Mouse (Mus musculus): Measurements from ENCODE around the gene Rtn4rl1.

Rtn4rl1 gene

DNA sequence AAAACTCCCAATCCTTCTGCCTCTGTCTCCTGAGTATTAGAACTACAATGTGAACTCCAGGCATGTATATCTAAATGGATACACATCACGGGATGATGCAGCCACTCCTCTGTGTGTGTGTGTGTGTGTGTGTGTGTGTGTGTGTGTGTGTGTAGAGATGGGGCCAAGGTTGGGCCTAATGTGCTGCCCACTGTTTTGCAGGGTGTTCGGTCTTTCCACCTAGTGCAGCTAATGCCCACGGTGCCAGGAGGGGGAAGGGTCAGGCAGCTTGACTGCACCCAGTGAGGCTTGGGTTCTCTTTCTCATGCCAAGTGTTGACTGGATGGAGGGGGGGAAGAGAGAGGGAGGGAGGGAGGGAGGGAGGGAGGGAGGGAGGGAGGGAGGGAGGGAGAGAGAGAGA lies 19.3 kb downstream of the Rtn4rl1 start:
- DNase-seq (ENCODE audit: low spot score in 2 of 2): no peak

DNA sequence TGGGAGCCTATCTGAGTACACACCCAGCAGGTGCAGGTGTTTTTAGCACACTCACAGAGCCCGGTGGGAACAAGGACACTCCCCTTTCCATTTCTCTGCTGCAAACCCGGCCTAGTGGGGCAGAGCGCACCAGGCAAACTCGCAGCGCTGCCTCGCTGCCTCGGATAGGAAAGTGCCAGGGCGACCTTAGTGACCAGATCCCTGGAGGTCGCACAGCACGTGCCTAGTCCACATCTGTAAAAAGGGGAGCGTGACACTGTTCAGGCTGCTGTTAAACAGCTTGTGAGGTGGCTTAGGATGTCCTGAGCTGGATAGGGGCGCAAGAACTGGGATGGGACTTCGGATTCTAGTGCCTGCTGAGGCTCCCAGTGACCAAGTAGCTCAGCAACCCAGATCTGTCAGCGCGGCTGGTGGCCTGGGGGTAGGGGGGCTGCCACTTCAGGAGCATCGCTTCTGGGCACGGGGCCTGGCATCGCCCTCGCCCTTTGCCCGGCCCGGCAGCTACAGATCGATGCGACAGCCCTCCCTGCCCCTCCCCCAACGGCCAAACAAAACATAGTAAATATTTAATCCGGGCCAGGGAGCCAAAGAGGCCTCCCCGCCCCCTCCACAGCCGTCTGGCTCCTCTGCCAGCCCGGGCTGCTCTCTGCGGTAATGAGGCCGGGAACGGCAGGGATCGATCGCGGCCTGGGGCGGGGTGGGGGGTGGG lies 19.9 kb downstream of the Rtn4rl1 start:
- no peak for DNase-seq (ENCODE audit: low spot score in 2 of 2)

DNA sequence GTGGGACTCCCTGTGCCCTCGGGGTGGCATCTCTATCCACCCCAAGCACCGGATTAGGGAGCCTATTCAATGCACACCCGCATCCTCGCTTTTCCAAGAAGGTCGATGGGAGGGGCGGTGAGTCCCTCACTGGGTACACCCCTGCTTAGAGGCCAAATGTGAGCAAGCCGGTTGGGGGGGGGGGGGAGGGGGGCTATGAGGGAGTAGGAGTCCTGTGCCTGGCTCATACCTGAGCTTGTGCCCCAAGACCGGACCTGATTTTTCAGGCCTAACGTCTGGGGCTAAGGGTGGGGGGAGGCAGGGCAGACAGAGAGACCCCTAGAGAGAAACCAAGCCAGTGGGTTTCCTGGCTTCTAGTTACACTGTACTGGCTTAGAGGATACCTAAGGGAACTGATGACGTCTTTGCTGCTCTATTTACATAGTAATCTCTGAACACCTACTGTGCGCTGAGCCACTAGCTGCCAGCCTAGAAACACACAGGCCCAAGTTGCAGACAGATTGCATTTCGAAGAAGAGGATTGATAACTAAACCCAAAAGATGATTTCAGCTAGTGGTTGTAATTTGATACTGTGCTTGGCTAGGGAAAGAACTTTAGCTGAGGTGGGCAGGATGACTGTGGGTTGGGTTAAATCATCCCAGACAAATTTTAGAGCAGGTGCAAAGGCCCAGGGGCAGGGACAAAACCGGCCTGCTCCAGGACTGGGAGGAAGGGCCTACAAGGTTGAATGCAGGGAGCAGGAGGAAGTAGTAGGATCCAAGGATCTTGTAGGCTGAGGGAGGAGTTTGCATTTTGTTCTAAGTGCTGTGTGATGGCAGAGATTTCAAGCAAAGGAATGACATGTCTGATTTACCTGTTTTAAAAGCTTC lies 20.7 kb downstream of the Rtn4rl1 start:
- DNase-seq (ENCODE audit: low spot score in 2 of 2): no peak

DNA sequence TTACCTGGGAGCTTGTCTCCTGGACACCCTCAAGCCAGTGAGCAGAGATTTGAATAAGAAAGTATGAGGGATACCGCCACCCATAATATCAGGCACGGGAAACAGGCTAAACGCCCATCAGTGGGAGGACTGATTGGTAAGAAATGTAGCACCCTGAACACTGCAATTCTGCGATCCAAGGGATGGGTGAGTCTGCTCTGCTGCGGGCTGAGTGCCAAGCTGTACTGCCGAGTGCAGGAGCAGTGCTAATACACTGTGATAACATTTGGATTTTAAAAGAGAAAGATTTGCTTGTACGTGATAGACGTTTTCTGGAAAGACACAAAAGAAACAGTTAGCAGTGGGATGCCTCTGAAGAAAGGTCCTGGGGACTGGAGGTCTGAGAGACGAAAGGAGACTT lies 26.5 kb downstream of the Rtn4rl1 start:
- DNase-seq (ENCODE audit: low spot score in 2 of 2): peak in 1 of 2 experiments; percentile 63

DNA sequence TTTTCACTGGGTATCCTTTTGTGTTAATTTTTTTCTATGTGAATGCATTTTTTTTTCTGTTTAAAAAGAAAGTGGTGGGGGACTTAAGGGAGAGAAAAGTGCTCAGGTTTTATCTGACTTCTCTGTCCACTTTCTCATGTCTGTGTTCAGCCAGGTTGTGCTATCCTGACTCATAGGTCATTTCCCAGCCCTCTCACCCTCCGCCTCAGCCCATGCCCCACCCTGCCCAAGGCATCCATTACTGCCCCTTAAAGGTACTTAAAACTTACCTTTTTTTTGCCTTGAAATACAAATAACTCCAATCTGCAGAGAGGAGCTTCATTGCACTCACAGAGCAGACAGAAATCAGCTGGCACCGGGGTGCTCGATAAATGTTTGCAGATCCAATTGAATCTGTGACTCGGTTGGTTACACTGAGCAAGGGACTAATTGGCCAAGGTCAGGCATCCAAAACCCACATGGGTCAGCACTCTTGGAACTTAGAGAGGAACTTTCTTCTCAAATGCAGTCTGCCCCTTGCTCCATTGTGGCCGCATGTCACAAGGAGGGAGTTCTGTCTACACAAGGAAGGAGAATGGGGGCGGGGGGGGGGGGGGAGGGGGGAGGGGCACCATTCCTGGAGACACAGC lies 27.0 kb downstream of the Rtn4rl1 start:
- DNase-seq (ENCODE audit: low spot score in 2 of 2): no peak

DNA sequence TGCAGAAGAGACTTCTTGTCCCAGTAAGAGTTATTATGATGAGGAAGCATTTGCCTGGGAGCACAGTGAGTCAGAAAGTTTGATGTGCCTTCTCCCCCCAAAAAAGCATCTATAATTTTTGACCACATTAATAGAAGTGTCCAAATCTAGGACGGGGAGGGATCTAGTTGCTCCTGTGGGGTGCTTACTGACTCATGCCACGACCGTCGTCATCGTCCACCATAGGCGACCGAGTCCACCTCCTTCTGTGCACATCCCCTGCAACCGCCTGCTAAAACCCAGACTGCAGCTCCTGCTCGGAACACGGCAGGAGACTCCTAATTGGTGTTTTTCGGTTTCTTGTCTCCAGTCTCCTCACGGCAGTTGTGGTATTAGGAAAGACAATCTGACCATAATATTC lies 30.5 kb downstream of the Rtn4rl1 start:
- no peak for DNase-seq (ENCODE audit: low spot score in 2 of 2)

DNA sequence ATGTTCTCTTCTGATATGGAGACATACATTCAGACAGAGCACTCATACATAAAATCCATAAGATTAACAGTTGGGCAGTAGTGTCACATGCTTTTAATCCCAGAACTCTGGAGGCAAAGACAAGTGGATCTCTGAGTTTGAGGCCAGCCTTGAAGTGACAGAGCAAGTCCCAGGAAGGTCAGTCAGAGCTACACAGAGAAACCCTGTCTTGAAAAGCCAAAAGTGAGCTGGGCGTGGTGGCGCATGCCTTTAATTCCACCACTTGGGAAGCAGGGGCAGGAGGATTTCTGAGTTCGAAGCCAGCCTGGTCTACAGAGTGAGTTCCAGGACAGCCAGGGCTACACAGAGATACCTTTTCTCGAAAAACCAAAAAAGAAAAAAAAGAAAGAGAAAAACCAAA lies 31.3 kb downstream of the Rtn4rl1 start:
- no peak for DNase-seq (ENCODE audit: low spot score in 2 of 2)

DNA sequence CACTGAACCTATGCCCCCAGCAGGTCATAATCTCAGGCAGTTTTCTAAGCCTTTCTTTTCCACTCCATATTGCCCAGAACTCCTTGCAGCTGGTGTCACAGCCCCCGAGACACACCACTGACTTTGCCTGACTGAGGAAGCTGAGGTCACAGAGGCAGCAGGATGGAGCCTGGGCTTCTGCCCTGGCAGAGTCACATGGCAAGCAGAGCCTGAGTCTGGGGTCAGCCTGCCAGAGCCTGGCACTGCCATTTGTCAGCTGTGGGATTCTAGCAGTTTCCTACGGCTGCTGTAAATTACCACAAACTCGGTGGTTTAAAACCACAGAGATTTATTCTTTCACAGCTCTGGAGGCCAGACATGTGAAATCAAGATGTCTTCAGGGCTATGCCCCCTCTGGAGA lies 34.0 kb downstream of the Rtn4rl1 start:
- DNase-seq (ENCODE audit: low spot score in 2 of 2): no peak

DNA sequence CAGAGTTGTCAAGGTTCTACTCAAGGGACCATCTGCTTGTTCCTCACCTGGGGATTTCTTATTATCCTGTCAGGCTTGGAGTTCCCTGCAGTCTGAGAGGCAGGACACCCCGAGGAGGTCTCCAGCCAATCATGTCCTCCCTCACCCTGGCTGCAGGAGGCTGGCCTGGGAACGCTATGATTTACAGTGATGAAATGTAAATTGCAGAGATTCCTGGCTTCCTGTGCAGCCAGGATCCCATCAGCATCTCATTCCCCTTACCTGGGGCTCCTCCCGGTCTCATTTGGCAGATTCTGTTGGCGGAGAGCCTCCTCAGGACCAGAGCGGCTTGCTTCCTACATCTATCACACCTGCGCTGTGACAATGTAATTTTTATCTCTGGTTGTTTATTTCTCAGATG lies 35.7 kb downstream of the Rtn4rl1 start:
- no peak for DNase-seq (ENCODE audit: low spot score in 2 of 2)

DNA sequence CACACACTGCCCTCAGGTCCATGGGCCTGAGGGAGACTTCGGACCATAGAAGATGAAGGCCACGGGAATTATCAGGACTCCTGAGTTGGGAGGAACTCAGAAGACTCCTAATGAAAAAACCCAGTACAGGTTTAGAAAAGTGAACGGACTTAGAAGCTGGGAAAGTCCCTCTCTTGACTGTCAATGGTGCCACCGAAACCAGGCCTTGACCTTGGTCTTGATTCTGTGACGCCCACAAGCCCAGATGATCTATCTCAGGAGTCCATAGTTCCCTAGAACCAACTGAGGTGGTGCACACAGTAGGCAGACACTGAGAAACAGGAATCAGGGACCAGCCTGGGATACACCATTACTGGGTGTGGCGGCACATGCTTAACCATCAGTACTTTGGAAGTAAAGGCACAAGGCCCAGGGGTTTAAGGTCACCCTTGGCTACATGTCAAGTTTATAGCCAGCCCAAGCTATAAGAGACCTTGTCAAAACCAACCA lies 36.7 kb downstream of the Rtn4rl1 start:
- DNase-seq (ENCODE audit: low spot score in 2 of 2): no peak

DNA sequence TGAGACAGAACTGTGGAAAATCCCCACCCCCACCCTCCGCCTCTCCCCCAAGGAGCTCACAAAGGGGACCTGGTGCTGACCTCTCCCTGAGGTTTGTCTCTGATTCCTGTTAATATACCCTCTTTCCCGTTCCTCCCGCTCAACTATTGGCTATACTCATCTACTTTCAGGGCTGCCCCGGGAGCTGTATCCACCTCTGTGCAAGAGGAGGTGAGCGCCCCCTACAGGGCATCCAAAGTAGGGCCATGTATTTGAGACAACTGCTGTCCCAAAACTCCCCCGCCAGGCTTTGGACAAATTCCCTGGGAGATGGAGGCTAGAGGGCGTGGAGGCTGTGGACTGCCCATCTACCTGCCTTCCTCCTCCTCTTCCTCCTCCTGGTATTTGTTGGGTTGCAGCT lies 38.2 kb downstream of the Rtn4rl1 start:
- no peak for DNase-seq (ENCODE audit: low spot score in 2 of 2)

DNA sequence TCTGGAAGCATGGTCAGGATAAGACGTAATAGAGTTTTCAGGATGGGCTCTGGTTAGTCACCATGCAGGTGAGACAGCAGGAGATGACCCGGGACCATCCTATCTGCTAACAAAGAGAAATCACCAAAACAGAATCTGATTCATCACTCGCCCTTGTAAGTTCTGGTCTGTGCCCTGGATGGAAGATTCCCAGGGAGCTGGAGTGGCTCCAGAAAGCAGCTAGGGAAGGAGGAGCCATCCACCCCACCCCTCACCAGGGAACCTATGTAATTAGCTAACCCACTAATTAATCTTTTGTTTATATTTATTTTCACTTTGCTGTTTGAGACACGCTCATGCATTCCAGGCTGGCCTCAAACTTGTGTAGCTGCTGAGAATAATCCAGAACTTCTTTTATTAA lies 38.9 kb downstream of the Rtn4rl1 start:
- DNase-seq (ENCODE audit: low spot score in 2 of 2): no peak

DNA sequence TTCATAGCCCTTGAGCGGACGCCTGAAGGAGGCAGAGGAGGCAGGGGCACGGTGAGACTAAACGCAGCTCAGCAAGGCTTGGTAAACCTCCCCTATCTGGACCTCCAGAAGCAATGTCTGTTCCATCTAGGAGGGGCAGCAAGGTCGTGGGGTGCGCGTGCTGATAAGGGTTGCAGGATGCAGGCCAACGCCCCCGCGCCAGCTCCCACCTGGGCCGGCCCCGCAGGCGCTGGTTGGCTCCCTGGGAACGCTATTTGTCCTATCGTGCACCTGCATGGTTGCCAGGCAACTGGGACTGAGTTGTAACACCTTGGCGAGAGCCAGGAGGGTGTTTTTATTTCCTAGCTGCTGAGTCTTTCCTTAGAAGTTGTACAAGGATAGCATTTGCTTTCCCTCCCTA lies 41.2 kb downstream of the Rtn4rl1 start:
- DNase-seq (ENCODE audit: low spot score in 2 of 2): no peak

DNA sequence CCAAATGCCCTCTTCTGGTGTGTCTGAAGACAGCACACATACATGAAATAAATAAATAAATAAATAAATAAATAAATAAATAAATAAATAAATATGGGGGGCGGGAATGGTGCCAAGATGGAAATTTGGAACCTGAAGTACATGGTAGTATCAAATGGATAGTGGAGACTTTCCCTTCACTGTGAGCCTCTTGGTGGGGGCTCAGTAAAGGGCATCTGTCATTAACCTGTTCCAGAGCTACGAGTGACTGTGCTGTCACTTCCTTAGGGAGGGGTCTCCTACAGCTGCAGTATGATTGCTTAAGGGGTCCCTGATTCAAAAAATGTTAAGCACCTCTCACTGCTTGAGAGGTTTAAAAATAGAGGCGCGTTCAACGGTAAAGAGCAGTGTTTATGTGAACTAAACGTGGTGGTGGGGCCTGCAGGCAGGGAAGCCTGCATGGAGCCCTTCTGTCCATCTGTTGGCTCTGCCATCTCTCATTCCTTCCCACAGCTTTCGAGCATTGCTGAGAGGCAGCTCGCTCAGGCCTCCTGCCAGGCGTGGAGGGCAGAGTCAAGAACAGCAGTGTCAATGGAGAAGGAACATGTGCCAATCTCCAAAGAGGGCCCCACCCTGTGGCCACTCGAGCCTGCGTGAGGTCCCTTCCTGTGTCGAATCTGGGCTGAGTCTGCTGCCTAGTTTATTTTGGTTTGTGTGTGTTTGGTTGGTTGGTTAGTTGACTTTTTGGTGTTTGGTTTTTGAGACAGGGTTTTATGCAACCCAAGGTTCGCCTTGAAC lies 46.8 kb downstream of the Rtn4rl1 start:
- DNase-seq (ENCODE audit: low spot score in 2 of 2): no peak

DNA sequence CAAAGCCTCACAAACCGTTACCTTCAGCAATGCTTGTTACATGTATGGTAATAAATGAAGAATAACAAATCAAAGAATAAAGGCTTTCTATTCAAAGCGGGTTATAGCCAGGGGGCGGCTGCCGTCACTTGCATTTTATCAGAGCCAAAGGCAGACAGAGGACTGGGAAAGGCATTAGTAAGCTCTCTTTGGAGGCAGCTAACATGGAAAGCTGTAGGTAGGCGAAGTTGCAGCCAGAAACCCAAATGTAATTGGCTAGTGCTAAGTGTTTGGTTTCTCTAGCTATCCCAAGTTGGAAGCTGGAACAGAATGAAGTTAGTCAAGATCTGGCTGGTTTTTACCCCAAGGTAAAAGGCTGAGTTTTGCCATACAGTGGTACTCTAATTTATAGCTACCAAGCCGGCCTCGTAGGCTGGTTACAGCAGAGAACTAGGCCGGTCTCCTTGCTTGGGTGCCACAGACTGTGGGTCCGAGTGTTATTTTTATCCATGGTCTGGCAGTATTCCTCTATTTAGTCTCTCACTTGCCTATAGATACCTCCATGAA lies 49.2 kb downstream of the Rtn4rl1 start:
- peak in 1 of 2 experiments; percentile 45 for DNase-seq (ENCODE audit: low spot score in 2 of 2)

DNA sequence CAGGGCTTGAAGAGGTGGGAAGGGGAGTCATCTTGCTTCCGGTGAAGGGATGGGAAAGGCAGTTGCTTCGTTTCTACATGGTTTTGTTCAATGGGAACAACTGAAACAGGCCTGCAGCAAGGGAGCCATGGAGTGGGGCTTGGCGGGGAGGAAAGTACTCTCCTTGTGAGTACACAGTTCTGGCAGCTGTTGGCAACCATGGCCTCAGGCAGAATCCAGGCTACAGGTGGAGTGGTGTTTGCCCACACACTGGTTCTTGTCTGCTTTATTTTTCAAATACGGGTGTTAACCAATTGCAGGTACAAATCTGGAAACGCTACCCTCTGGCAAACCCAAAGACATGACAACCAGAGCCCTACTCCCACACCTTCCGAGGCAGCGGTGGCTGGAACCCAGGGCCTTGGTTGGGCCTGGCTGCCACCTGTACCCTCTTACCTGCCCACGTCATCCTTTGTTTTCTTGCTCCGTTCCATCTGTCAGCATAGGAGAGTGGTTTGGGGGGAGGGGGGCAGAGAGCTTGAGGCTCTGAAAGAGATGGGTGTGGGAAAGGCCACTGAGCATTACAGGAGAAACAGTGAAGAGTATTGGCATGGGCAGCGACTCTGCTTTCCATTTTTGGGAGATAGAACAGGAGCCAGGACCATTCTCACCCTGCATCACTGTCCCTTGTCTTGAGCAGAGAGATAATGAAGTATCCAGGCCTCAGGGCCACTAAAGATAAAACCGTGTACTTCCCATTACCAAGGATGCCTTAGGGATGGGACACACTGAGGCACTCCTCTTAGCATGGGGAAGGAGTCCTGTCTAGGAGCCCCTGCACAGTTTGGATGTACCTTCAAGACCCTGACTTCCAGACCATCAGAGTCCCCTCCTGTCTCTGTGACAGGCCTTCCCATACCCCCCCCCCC lies 51.0 kb downstream of the Rtn4rl1 start:
- no peak for DNase-seq (ENCODE audit: low spot score in 2 of 2)

DNA sequence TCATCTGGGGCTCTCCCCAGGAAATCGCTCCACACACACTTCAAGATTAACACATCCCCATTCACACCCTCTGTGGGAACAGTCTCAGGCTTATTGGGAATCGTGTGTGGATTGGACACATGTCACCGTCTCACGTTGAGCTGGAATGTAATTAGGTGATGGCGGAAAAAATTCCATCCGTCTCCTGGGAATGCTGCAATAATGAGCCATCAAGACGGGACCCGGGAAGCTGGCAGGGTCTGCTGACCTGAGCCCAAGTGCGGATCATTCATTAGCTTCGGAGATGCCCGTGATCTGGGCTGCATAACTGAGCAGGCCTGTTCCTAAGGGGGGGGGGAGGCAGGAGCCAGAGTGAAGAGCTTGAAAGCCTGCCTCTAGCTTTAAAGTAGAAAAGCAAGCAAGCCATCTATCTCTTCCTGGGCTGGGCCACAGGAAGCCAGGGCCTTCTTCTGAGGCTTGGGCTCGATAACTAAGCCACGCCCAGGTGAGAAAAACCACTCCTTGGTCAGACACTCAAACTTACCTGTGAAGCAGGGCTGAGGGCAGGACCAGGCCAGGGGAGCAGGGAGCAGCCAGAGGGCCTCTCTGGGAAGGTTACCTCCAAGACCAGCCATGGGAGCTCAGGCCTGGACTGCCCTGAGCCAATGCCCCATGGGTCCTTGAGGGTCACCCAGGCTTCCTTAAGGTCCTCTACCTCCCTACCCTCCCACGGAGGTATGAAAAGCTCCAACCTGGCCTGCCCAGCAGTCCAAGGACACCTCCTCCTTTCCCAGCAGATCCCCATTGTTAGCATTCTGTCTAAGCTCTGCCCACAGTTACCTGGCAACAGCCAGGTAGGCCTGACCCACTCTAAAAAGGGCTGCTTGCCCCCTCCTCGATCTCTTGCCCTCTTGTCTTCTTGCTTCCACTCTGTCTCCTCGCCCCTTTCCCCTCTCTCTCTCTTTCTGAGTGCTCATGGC lies 52.1 kb downstream of the Rtn4rl1 start:
- DNase-seq (ENCODE audit: low spot score in 2 of 2): no peak

DNA sequence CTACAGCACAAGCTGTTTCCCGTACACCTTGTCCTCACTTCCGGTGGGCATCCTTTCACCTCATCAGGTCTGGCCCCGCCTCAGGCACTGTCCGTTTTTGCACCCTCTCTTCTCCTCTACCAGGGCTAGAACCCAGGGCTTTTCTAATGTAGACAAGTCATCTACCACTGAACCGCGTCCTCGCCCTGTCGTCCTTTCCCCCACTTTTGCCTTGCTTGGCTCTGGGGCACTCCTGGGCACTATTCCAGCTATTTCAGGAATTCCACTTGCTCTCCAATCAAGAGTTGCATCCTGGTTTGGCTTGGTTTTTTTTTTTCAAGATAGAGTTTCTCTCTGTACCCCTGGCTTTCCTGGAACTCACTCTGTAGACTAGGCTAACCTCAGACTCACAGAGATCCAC lies 53.0 kb downstream of the Rtn4rl1 start:
- no peak for DNase-seq (ENCODE audit: low spot score in 2 of 2)

DNA sequence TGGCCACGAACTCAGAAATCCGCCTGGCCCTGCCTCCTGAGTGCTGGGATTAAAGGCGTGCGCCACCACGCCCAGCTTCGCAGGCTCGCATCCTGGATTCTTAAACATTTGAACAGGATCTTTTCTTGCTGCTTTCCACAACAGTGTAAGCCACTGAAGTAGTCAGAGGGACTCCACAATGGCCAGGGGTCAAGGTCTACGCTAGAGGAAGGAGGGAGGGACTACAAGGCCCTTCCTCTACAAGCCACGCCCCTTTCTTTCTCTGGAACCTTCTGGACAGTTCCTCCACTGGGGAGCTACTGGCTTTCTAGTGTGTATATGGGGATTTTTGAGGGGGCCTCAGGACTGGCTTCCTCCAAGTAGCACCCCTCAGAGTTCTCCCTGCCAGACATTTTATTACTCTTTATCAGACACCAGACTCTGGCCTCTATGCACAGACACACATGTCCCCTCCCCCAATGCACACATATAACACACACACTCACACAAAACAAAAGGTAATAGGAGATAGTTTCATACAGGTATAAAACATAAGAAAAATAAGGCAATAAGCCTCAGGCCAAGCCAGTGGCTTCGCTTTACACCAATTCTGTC lies 53.7 kb downstream of the Rtn4rl1 start:
- no peak for DNase-seq (ENCODE audit: low spot score in 2 of 2)

Data from frontal cortex, postnatal 36 days (tissue).